Mouse (Mus musculus) splenic B cell, adult 2 months (primary cell): ENCODE measurements around the gene Cyp2d40.
"Not testable (repeated sequence)": the region's sequence is repeated elsewhere in the genome, so short reads cannot be mapped to it uniquely, and the experiment has no call there.

Source experiments
- DNase-seq: peaks from one replicate; pipeline ENCODE4 v3.0.0-alpha.2; 2011; ENCODE audit warnings: low read depth, low spot score
- H3K27me3 ChIP-seq: 2 replicates; pipeline ENCODE4 v1.6.1; 2012; ENCODE audit warnings: mild to moderate bottlenecking, low read length, moderate library complexity, mixed read lengths; ENCODE audit not compliant: control insufficient read depth, poor library complexity, insufficient read depth, severe bottlenecking
- H3K36me3 ChIP-seq: 2 replicates; pipeline ENCODE4 v1.6.1; 2012; ENCODE audit warnings: mild to moderate bottlenecking, low read length, moderate library complexity, mixed read lengths; ENCODE audit not compliant: control insufficient read depth, poor library complexity, insufficient read depth, severe bottlenecking

The Cyp2d40 gene

GRCm38 (mm10) chr15:82764881-82765280, 898 bp upstream of the Cyp2d40 start:
- DNase-seq, result no peak
- Histone ChIP-seq H3K36me3 (no peaks in the 10 kb centered on the region), H3K27me3 (no peaks in the 10 kb centered on the region)

GRCm38 (mm10) chr15:82748141-82748540, 15.8 kb downstream of the Cyp2d40 start:
- no peak for DNase-seq
- Histone ChIP-seq H3K27me3 (no peaks in the 10 kb centered on the region), H3K36me3 (no peaks in the 10 kb centered on the region)

- Histone ChIP-seq H3K36me3 (no peaks in the 10 kb centered on the region), H3K27me3 (no peaks in the 10 kb centered on the region)
- DNase-seq, result no peak
Measured at GRCm38 (mm10) chr15:82747516-82747915, 16.5 kb downstream of the Cyp2d40 start.

- not testable (repeated sequence) for DNase-seq, H3K36me3 ChIP-seq, H3K27me3 ChIP-seq
Measured at GRCm38 (mm10) chr15:82733331-82733925, 30.6 kb downstream of the Cyp2d40 start.
